Mouse (Mus musculus): Measurements from ENCODE around the gene Chmp2a. TPM values are rescaled to one million over a fixed set of nuclear protein-coding genes. Genes with fewer than 3 reads are reported as not detected.

The Chmp2a gene
- polyA plus RNA-seq, 1 experiment from 2014 or later: 119 TPM

GRCm38 (mm10) chr7:13037901-13038555 lies 3.4 kb upstream of the Chmp2a start, which contains the start of gene Ube2m:
Gene Ube2m, minus strand, starts transcription at chr7:13038275.
- peak within 1 kb of the TSS; percentile 97 for H3K9ac ChIP-seq (ENCODE audit: low read depth, low read length)
- peak within 1 kb of the TSS; percentile 89 for H3K4me3 ChIP-seq (ENCODE audit: low read depth, low read length)
- H3K9me3 ChIP-seq (replicated peaks; ENCODE audit: control insufficient read depth, low read length): no peaks in the 10 kb centered on the region
- peak within 1 kb of the TSS; percentile 98 for H3K27ac ChIP-seq (ENCODE audit: low read length)
- H3K36me3 ChIP-seq (ENCODE audit: control insufficient read depth, insufficient read depth): peaks cover 8% of the 10 kb centered on the region
- ATAC-seq (ENCODE audit: low read depth): peak; percentile 90
- WGBS (ENCODE audit: insufficient replicate concordance): under 1% methylated on average over 64 of the region's 65 CpGs
- peaks cover 10% of the 10 kb centered on the region for H3K27me3 ChIP-seq (ENCODE audit: control insufficient read depth, insufficient read depth, low read depth, low read length)
- peak within 1 kb of the TSS; percentile 94 for H3K4me2 ChIP-seq (ENCODE audit: low read depth, low read length)
- H3K4me1 ChIP-seq (ENCODE audit: control insufficient read depth, low read depth, low read length): peaks cover 41% of the 10 kb centered on the region

DNA sequence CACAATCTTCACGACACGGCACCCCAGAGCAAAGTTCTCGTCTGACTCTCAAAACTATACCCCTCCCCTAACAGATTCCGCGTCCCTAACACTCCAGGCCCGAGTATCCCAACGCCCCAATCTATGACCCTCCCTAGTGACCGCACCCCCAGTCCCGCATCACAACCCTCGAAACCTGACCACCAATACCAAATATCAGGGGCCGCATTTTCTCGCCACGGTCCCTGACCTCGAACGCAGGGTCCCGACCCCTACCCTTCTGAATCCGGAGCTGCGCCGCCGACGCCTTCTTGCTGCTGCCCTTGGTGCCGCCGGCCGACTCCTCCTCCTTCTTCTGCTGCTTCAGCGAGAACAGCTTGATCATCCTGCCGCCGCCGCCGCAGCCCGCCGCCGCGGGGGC lies 2.8 kb upstream of the Chmp2a start:
- H3K9ac ChIP-seq (ENCODE audit: low read depth, low read length): peak overlapping the region; percentile 97
- 0% methylated on average over 32 of the region's 33 CpGs for WGBS (ENCODE audit: insufficient replicate concordance)
- H3K36me3 ChIP-seq (ENCODE audit: control insufficient read depth, insufficient read depth): peaks cover 15% of the 10 kb centered on the region
- ATAC-seq (ENCODE audit: low read depth): peak; percentile 5
- H3K4me3 ChIP-seq (ENCODE audit: low read depth, low read length): peak overlapping the region; percentile 89
- peaks cover 3% of the 10 kb centered on the region for H3K27me3 ChIP-seq (ENCODE audit: control insufficient read depth, insufficient read depth, low read depth, low read length)
- peak overlapping the region; percentile 98 for H3K27ac ChIP-seq (ENCODE audit: low read length)
- peaks cover 41% of the 10 kb centered on the region for H3K4me1 ChIP-seq (ENCODE audit: control insufficient read depth, low read depth, low read length)
- peak overlapping the region; percentile 94 for H3K4me2 ChIP-seq (ENCODE audit: low read depth, low read length)
- H3K9me3 ChIP-seq (replicated peaks; ENCODE audit: control insufficient read depth, low read length): no peaks in the 10 kb centered on the region

GRCm38 (mm10) chr7:13036806-13037205 lies 2.2 kb upstream of the Chmp2a start:
- Histone ChIP-seq H3K9ac (ENCODE audit: low read depth, low read length) (peak overlapping the region; percentile 97), H3K4me1 (ENCODE audit: control insufficient read depth, low read depth, low read length) (peaks cover 41% of the 10 kb centered on the region), H3K4me2 (ENCODE audit: low read depth, low read length) (peak overlapping the region; percentile 94), H3K27ac (ENCODE audit: low read length) (peak overlapping the region; percentile 98), H3K9me3 (replicated peaks; ENCODE audit: control insufficient read depth, low read length) (no peaks in the 10 kb centered on the region), H3K4me3 (ENCODE audit: low read depth, low read length) (peak overlapping the region; percentile 89), H3K36me3 (ENCODE audit: control insufficient read depth, insufficient read depth) (peaks cover 20% of the 10 kb centered on the region), H3K27me3 (ENCODE audit: control insufficient read depth, insufficient read depth, low read depth, low read length) (no peaks in the 10 kb centered on the region; the same call in 1 of the 2 replicates)
- WGBS (ENCODE audit: insufficient replicate concordance): 19% methylated on average over 4 of the region's 4 CpGs
- ATAC-seq (ENCODE audit: low read depth): no peak

DNA sequence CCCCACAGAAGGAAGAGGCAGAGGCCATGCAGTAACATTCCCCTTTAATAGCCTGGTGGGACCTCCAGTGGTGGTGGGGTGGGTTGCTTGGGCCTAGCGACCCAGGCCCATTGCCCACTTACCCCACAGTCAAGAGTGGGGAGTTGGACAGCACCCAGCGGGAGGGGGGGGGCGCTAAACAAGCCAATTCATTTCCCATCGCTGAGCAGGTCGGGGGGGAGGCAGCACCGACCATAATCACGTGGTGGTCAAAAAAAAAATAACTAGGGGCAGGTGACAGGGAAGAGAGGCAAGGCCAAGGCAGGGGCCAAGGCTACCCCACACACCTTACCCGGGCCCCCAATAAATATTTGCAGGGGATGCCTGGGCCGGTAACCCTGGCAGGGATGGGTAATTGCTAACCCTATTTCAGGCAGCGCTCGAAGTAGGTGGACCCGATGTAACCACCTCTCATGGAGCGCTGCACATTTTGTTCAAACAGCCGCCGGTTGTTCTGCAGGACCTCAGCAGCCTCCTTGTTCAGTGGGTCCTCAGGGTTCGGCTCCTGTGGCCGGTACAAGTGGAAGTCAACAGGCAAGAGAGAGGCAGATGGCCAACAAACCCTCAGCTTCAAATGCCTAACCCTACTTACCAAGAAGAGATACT lies 726 bp upstream of the Chmp2a start:
- Histone ChIP-seq H3K36me3 (ENCODE audit: control insufficient read depth, insufficient read depth) (peaks cover 32% of the 10 kb centered on the region), H3K27me3 (ENCODE audit: control insufficient read depth, insufficient read depth, low read depth, low read length) (no peaks in the 10 kb centered on the region), H3K4me3 (ENCODE audit: low read depth, low read length) (peak overlapping the region; percentile 83), H3K9me3 (replicated peaks; ENCODE audit: control insufficient read depth, low read length) (no peaks in the 10 kb centered on the region), H3K9ac (ENCODE audit: low read depth, low read length) (peak overlapping the region; percentile 86; the same call in 1 of the 2 replicates), H3K27ac (ENCODE audit: low read length) (peak overlapping the region; percentile 87), H3K4me2 (ENCODE audit: low read depth, low read length) (peak overlapping the region; percentile 78), H3K4me1 (ENCODE audit: control insufficient read depth, low read depth, low read length) (peaks cover 41% of the 10 kb centered on the region)
- no peak for ATAC-seq (ENCODE audit: low read depth)
- 80% methylated on average over 17 of the region's 17 CpGs for WGBS (ENCODE audit: insufficient replicate concordance)

DNA sequence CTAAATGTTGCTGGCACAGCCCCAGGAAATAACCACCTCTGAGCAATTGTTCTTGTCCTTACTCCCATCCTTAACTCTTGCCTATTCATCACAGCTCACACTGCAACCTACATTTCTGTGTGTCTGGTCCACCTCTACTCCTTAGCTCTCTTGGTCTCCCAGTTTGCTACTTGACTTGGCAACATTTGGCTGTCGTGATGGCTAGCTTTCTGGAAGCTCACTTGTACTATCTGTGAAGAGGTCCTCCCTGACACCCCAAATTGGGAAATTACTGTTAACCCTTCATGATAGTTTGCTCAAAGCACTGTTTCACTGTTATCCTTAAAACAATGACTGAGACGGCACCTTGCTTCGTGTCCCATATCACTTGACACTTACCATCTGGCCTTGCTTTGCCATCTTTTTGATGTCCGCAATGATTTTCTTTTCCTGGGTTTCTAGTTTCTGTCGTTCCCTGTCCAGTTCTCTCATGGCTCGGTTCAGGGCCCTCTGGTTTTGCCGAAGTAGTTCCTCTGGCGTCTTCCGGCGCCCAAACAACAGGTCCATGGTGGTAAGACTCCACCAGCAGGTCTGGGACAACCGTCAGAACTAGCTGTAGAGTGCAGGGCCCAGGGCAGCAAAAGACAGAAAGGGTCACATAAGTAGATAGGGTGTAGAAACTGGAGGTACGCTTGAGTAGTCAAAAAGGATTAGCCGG lies 1.0 kb downstream of the Chmp2a start:
- no peak for ATAC-seq (ENCODE audit: low read depth)
- Histone ChIP-seq H3K27me3 (ENCODE audit: control insufficient read depth, insufficient read depth, low read depth, low read length) (no peaks in the 10 kb centered on the region), H3K27ac (ENCODE audit: low read length) (peak overlapping the region; percentile 87), H3K4me2 (ENCODE audit: low read depth, low read length) (peak overlapping the region; percentile 78), H3K9me3 (replicated peaks; ENCODE audit: control insufficient read depth, low read length) (no peaks in the 10 kb centered on the region), H3K36me3 (ENCODE audit: control insufficient read depth, insufficient read depth) (peaks cover 49% of the 10 kb centered on the region), H3K4me1 (ENCODE audit: control insufficient read depth, low read depth, low read length) (peaks cover 27% of the 10 kb centered on the region), H3K4me3 (ENCODE audit: low read depth, low read length) (peak overlapping the region; percentile 83), H3K9ac (ENCODE audit: low read depth, low read length) (peak overlapping the region; percentile 86)
- 41% methylated on average over 13 of the region's 13 CpGs for WGBS (ENCODE audit: insufficient replicate concordance)

DNA sequence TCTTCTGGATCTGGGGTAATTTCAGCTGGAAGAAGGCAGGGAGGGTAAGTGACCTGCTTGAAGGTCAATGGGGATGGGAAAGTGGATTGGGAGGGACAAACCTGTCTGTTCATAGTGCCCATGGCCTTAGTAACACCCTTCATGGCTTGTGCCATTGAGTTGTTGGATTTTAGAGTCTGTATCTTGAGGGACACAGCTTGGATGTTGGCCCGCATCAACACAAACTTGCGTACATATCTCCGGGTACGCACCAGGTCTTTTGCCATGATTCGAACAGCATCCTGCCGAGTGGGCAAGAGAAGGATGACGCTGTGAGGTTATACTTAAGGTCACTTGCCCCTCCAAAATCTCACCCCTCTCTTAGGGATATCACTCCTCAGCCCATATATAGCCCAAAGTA lies 2.1 kb downstream of the Chmp2a start:
- peaks cover 60% of the 10 kb centered on the region for H3K36me3 ChIP-seq (ENCODE audit: control insufficient read depth, insufficient read depth)

GRCm38 (mm10) chr7:13031983-13032382 lies 2.6 kb downstream of the Chmp2a start:
- Histone ChIP-seq H3K4me2 (ENCODE audit: low read depth, low read length) (no peak overlapping the region), H3K4me1 (ENCODE audit: control insufficient read depth, low read depth, low read length) (peaks cover 26% of the 10 kb centered on the region), H3K36me3 (ENCODE audit: control insufficient read depth, insufficient read depth) (peaks cover 65% of the 10 kb centered on the region), H3K9ac (ENCODE audit: low read depth, low read length) (no peak overlapping the region), H3K27me3 (ENCODE audit: control insufficient read depth, insufficient read depth, low read depth, low read length) (no peaks in the 10 kb centered on the region), H3K27ac (ENCODE audit: low read length) (no peak overlapping the region), H3K4me3 (ENCODE audit: low read depth, low read length) (no peak overlapping the region), H3K9me3 (replicated peaks; ENCODE audit: control insufficient read depth, low read length) (no peaks in the 10 kb centered on the region)
- 71% methylated on average over 2 of the region's 2 CpGs for WGBS (ENCODE audit: insufficient replicate concordance)
- ATAC-seq (ENCODE audit: low read depth): no peak

More for the DNA sequence above, 2.1 kb downstream of the Chmp2a start:
- H3K9me3 ChIP-seq (replicated peaks; ENCODE audit: control insufficient read depth, low read length): no peaks in the 10 kb centered on the region
- H3K27me3 ChIP-seq (ENCODE audit: control insufficient read depth, insufficient read depth, low read depth, low read length): no peaks in the 10 kb centered on the region
- no peak overlapping the region for H3K4me2 ChIP-seq (ENCODE audit: low read depth, low read length)
- peaks cover 26% of the 10 kb centered on the region for H3K4me1 ChIP-seq (ENCODE audit: control insufficient read depth, low read depth, low read length)
- WGBS (ENCODE audit: insufficient replicate concordance): 89% methylated on average over 7 of the region's 7 CpGs
- no peak overlapping the region for H3K4me3 ChIP-seq (ENCODE audit: low read depth, low read length)
- no peak for ATAC-seq (ENCODE audit: low read depth)
- H3K9ac ChIP-seq (ENCODE audit: low read depth, low read length): no peak overlapping the region
- no peak overlapping the region for H3K27ac ChIP-seq (ENCODE audit: low read length)

- no peak overlapping the region for H3K4me3 ChIP-seq (ENCODE audit: low read depth, low read length)
- H3K4me1 ChIP-seq (ENCODE audit: control insufficient read depth, low read depth, low read length): peaks cover 25% of the 10 kb centered on the region
- no peak overlapping the region for H3K9ac ChIP-seq (ENCODE audit: low read depth, low read length)
- H3K27ac ChIP-seq (ENCODE audit: low read length): no peak overlapping the region
- H3K9me3 ChIP-seq (replicated peaks; ENCODE audit: control insufficient read depth, low read length): no peaks in the 10 kb centered on the region
- WGBS (ENCODE audit: insufficient replicate concordance): 62% methylated on average over 5 of the region's 5 CpGs
- ATAC-seq (ENCODE audit: low read depth): no peak
- H3K27me3 ChIP-seq (ENCODE audit: control insufficient read depth, insufficient read depth, low read depth, low read length): no peaks in the 10 kb centered on the region
- H3K4me2 ChIP-seq (ENCODE audit: low read depth, low read length): no peak overlapping the region
- peaks cover 73% of the 10 kb centered on the region for H3K36me3 ChIP-seq (ENCODE audit: control insufficient read depth, insufficient read depth)
Observed at GRCm38 (mm10) chr7:13031069-13031468, 3.5 kb downstream of the Chmp2a start.
